Mouse (Mus musculus): ENCODE results near the gene Sphk2. TPM values are rescaled to one million over a fixed set of nuclear protein-coding genes. Genes with fewer than 3 reads are reported as not detected.

The Sphk2 gene
- polyA plus RNA-seq, 1 experiment from 2014 or later, result 47.1 TPM

DNA sequence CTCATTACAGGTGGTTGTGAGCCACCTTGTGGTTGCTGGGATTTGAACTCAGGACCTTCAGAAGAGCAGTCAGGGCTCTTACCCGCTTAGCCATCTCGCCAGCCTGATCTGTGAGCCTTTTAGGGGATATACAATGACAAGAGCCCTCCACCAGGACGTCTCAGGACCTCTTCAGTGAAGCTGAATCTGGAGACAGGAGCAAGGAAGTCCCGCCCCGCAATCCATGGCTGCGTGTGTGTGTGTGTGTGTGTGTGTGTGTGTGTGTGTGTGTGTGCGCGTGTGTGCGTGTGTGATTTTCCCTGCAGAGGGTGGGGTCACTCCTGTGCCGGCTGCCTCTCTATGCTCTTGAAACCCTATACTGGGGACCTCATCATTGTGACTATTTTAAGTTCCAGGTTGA is 22.0 kb upstream of the Sphk2 start:
- Histone ChIP-seq H3K36me3 (ENCODE audit: inconsistent target) (no peaks in the 10 kb centered on the region), H3K79me2 (ENCODE audit: inconsistent target) (no peaks in the 10 kb centered on the region), H3K4me3 (ENCODE audit: inconsistent target) (no peak overlapping the region), H3K27ac (no peak overlapping the region)
- WGBS (ENCODE audit: missing documents), result 66% methylated on average over 7 of the region's 10 CpGs

DNA sequence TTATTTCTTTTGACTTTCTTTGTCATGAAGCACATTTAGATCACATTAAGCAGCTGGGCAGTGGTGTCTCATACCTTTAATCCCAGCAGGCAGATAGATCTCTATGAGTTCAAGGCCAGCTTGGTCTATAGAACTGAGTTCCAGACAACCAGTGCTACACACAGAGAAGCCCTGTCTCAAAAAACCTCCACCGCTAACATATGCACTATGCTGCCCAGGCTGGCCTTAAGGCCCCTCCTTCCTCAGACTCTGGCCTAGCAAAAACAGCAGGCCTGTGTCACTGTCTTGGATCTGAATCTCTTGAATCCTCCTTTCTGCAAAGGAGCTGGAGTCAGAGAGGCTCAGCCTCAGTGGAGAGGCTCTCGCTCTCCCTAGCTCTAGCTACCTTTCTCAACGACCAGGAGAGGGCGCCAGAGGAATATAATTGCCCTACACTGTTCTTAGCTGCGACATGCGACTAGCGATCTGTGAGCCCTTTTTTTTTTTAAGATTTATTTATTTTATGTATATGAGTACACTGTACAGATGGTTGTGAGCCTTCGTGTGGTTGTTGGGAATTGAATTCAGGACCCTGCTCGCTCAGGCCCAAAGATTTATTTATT is 21.5 kb upstream of the Sphk2 start:
- 8% methylated on average over 9 of the region's 9 CpGs for WGBS (ENCODE audit: missing documents)
- Histone ChIP-seq H3K36me3 (ENCODE audit: inconsistent target) (no peaks in the 10 kb centered on the region), H3K79me2 (ENCODE audit: inconsistent target) (no peaks in the 10 kb centered on the region), H3K4me3 (ENCODE audit: inconsistent target) (no peak overlapping the region), H3K27ac (no peak overlapping the region)

DNA sequence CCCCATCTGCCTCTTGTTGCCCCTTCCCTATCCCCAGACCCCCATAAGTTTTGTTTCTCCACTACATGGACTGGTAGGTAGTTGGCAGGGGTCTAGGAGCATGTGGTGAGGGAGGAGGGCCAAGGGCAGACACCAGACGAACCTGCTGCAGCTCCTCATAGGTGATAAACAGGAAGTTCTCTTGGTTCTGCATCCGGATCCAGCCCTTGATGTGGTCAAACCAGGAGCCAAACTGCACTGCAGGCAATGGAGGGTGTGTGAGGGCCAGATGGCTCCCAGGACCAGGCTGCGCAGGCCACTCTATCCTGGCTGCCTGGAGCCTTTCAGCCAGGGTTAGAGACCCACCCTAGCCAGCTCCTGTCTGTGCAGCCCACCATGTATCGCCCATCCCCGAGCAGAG is 15.7 kb upstream of the Sphk2 start:
- Histone ChIP-seq H3K36me3 (ENCODE audit: inconsistent target) (no peaks in the 10 kb centered on the region), H3K79me2 (ENCODE audit: inconsistent target) (no peaks in the 10 kb centered on the region), H3K4me3 (ENCODE audit: inconsistent target) (no peak overlapping the region), H3K27ac (no peak overlapping the region)
- 59% methylated on average over 5 of the region's 5 CpGs for WGBS (ENCODE audit: missing documents)

DNA sequence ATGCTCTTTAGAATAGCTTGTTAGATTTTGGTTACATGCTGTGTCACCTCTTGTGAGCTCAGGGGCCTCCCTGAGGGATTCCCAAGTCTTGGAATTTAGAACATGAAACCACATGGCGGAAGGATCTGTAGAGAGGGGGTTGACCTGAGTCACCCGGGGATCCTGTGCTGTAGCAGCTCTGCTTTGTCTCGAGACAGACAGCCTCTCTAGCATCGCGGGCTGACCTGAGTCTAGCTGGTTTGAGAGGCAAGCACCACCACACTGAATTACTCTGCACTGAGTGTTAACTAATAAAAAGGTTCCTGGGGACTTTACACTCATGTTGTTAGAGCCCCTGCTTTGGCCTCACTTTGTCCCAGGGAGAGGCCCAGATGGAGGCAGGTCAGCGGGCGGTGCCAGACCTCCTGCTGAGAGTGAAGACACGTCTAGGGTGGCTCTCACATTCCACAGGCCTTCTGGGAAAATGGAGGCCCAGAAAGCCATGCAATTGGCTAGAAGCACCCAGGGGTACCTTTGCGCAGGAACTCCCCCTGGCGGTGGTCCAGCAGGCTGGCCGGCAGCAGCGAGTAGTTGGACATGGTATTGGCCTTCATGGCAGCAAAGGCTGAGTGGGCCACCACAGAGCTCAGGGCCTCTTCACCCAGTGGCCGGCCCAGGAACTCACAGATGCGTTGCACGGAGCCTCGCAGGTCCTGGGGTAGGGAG is 13.1 kb upstream of the Sphk2 start:
- no peak overlapping the region for H3K4me3 ChIP-seq (ENCODE audit: inconsistent target)
- no peaks in the 10 kb centered on the region for H3K36me3 ChIP-seq (ENCODE audit: inconsistent target)
- no peak overlapping the region for H3K27ac ChIP-seq
- no peaks in the 10 kb centered on the region for H3K79me2 ChIP-seq (ENCODE audit: inconsistent target)
- 56% methylated on average over 16 of the region's 16 CpGs for WGBS (ENCODE audit: missing documents)

DNA sequence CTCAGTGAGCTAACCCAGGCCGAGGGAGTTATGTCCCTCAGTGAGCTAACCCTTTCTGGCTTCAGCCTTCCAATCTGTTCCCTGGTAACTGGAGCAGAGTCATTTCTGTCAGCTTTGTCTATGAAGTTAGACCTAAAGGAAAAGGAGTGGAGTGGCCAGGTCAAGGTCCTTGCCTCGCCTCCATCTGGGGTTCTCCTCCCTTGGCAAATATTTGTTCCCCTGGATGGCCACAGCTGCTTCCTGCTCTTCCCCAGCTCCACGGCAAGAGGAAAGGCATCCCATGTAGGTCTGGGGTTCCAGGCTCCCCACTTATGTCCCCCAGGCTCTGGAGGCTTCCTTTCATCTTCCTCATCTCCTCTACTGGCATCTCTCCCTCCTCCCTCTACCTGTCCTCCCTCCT is 9.8 kb upstream of the Sphk2 start:
- WGBS (ENCODE audit: missing documents), result 77% methylated on average over 3 of the region's 3 CpGs

GRCm38 (mm10) chr7:45726419-45726818 is 8.6 kb upstream of the Sphk2 start:
- 97% methylated on average over 10 of the region's 10 CpGs for WGBS (ENCODE audit: missing documents)
- H3K36me3 ChIP-seq (ENCODE audit: inconsistent target), result no peaks in the 10 kb centered on the region
- H3K79me2 ChIP-seq (ENCODE audit: inconsistent target), result no peaks in the 10 kb centered on the region
- no peak overlapping the region for H3K4me3 ChIP-seq (ENCODE audit: inconsistent target)
- no peak overlapping the region for H3K27ac ChIP-seq

More for the DNA sequence above, 9.8 kb upstream of the Sphk2 start:
- Histone ChIP-seq H3K4me3 (ENCODE audit: inconsistent target) (no peak overlapping the region), H3K79me2 (ENCODE audit: inconsistent target) (no peaks in the 10 kb centered on the region), H3K27ac (no peak overlapping the region), H3K36me3 (ENCODE audit: inconsistent target) (no peaks in the 10 kb centered on the region)

DNA sequence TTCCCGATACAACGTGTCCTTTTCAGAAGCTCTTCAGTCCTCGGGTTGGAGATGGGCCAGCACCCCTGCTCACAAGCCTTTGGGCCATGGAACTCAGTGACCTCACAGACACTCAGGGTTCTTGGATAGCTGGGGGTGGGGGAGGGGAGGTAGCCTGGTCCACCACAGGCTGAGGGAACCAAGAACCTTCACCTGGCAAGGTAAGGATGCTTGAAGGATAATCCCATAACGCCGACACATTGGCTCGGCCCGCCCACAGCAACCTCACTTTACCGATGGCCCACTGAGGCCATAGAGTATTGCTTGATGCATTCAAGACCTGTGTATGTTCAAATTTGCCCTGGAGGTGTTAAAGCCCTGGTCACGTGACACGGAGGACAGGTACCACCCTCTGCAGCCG is 7.9 kb upstream of the Sphk2 start, which contains the start of gene Spaca4:
Spaca4 (minus strand) TSS at position 101 of the 400 bp plus-strand sequence.
- 93% methylated on average over 11 of the region's 11 CpGs for WGBS (ENCODE audit: missing documents)
- Histone ChIP-seq H3K36me3 (ENCODE audit: inconsistent target) (no peaks in the 10 kb centered on the region; the same call in 1 of the 2 replicates), H3K79me2 (ENCODE audit: inconsistent target) (no peaks in the 10 kb centered on the region), H3K4me3 (ENCODE audit: inconsistent target) (no peak within 1 kb of the TSS), H3K27ac (no peak within 1 kb of the TSS)

DNA sequence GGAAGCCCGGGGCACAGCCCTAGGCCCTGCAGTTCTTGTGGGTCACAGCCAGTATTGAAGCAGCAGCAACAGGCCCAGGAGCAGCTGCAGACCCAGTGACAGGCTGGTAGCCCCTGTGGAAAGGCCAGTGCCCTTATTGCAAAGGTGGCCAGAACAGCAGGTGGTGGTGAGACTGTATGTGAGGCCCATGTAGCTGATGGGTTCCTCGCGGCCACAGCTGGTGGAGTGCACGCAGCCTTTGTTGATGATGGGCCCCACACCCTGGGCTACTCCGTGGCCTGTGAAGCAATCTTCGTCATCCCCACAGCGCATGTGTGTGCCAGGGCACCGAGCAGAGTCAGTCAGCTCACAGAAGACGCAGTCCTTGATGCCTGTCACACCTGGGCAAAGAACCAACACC is 7.3 kb upstream of the Sphk2 start:
- no peaks in the 10 kb centered on the region for H3K79me2 ChIP-seq (ENCODE audit: inconsistent target)
- no peak overlapping the region for H3K4me3 ChIP-seq (ENCODE audit: inconsistent target)
- no peak overlapping the region for H3K27ac ChIP-seq
- no peaks in the 10 kb centered on the region; the same call in 1 of the 2 replicates for H3K36me3 ChIP-seq (ENCODE audit: inconsistent target)
- 82% methylated on average over 9 of the region's 9 CpGs for WGBS (ENCODE audit: missing documents)

DNA sequence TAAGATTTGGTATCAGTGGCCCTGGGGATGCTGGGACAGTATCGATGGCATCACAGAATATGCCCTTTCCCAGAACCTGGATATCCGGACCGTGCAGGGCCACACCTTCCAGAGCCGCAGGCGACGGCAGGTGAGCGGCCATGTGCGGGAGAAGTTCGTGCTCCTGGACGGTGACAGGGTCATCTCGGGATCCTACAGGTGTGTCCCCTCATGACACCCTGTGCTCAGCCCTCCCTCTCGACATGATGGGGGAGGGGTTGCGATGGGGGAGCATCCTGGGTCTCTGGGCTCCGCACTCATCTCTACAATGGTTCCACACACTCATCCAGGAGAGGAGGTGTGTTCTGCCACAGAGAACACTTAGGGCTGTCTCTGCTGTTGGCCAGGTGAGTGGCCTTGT is 6.0 kb upstream of the Sphk2 start:
- Histone ChIP-seq H3K27ac (no peak overlapping the region), H3K36me3 (ENCODE audit: inconsistent target) (peaks cover 9% of the 10 kb centered on the region; the same call in 1 of the 2 replicates), H3K4me3 (ENCODE audit: inconsistent target) (no peak overlapping the region), H3K79me2 (ENCODE audit: inconsistent target) (peaks cover 9% of the 10 kb centered on the region)
- WGBS (ENCODE audit: missing documents), result 95% methylated on average over 14 of the region's 14 CpGs

- H3K79me2 ChIP-seq (ENCODE audit: inconsistent target), result peaks cover 14% of the 10 kb centered on the region
- 93% methylated on average over 4 of the region's 4 CpGs for WGBS (ENCODE audit: missing documents)
- H3K36me3 ChIP-seq (ENCODE audit: inconsistent target), result peaks cover 9% of the 10 kb centered on the region; the same call in 1 of the 2 replicates
- H3K4me3 ChIP-seq (ENCODE audit: inconsistent target), result no peak overlapping the region
- H3K27ac ChIP-seq, result no peak overlapping the region
These were observed 5.5 kb upstream of the Sphk2 start for GRCm38 (mm10) chr7:45723301-45723700.

GRCm38 (mm10) chr7:45722348-45722713 is 4.5 kb upstream of the Sphk2 start:
- peaks cover 18% of the 10 kb centered on the region for H3K79me2 ChIP-seq (ENCODE audit: inconsistent target)
- H3K27ac ChIP-seq, result no peak overlapping the region
- H3K36me3 ChIP-seq (ENCODE audit: inconsistent target), result peaks cover 9% of the 10 kb centered on the region; the same call in 1 of the 2 replicates
- 82% methylated on average over 13 of the region's 13 CpGs for WGBS (ENCODE audit: missing documents)
- H3K4me3 ChIP-seq (ENCODE audit: inconsistent target), result no peak overlapping the region

- H3K4me3 ChIP-seq (ENCODE audit: inconsistent target), result no peak overlapping the region
- 88% methylated on average over 13 of the region's 13 CpGs for WGBS (ENCODE audit: missing documents)
- no peak overlapping the region for H3K27ac ChIP-seq
- peaks cover 9% of the 10 kb centered on the region; the same call in 1 of the 2 replicates for H3K36me3 ChIP-seq (ENCODE audit: inconsistent target)
- H3K79me2 ChIP-seq (ENCODE audit: inconsistent target), result peaks cover 22% of the 10 kb centered on the region
These were observed 4.0 kb upstream of the Sphk2 start for GRCm38 (mm10) chr7:45721642-45722347.

DNA sequence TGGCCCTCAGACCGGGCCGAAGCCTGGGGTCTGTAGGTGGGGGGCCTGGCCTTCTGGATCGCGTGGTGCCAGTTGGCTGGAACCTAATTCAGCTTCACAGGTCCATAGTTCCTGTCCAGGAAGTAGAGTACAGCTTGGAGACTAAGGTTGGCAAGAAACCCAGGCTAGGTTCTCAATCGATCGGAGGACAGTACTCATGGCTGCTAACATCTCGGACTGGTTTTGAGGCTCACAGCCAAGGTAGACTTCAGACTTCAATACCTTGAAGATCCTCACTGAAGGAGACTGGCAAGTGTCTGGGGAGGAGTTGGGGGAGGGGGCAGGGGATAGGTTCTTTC is 3.4 kb upstream of the Sphk2 start:
- peaks cover 27% of the 10 kb centered on the region for H3K79me2 ChIP-seq (ENCODE audit: inconsistent target)
- H3K4me3 ChIP-seq (ENCODE audit: inconsistent target), result no peak overlapping the region
- 89% methylated on average over 7 of the region's 7 CpGs for WGBS (ENCODE audit: missing documents)
- H3K27ac ChIP-seq, result no peak overlapping the region
- H3K36me3 ChIP-seq (ENCODE audit: inconsistent target), result peaks cover 9% of the 10 kb centered on the region; the same call in 1 of the 2 replicates

- Histone ChIP-seq H3K4me3 (ENCODE audit: inconsistent target) (no peak within 1 kb of the TSS), H3K36me3 (ENCODE audit: inconsistent target) (peaks cover 9% of the 10 kb centered on the region; the same call in 1 of the 2 replicates), H3K79me2 (ENCODE audit: inconsistent target) (peaks cover 29% of the 10 kb centered on the region), H3K27ac (no peak within 1 kb of the TSS)
- WGBS (ENCODE audit: missing documents), result 82% methylated on average over 6 of the region's 14 CpGs
These were observed 2.8 kb upstream of the Sphk2 start, which contains the start of gene Fam83e for GRCm38 (mm10) chr7:45720413-45721233. Gene Fam83e (plus strand): TSS chr7:45721212.

Measured in macrophage (primary cell).